Comparison of ENCODE assay signal across 17 mouse cellular contexts in genomic region chr12:16285061-16285460, GRCm38 (mm10).
"Had no signal": no experiment of that assay in that cellular context is flagged by ENCODE, and none has a peak within 500 bp of the region (broad histone marks: within the 10 kb centered on the region; RNA-seq: fewer than 3 reads in every experiment).

No protein-coding gene starts in this region.

- H3K4me3 ChIP-seq: lung, embryonic 15.5 days; megakaryocyte, embryonic 14.5 days; midbrain, embryonic 13.5 days; midbrain, embryonic 15.5 days; neural tube, embryonic 12.5 days; stomach, embryonic 15.5 days had no signal

- ATAC-seq: liver, postnatal 0 days; lung, postnatal 0 days; midbrain, embryonic 13.5 days; midbrain, embryonic 15.5 days had no signal

- H3K4me2 ChIP-seq: lung, embryonic 15.5 days; midbrain, embryonic 11.5 days; midbrain, embryonic 13.5 days; midbrain, embryonic 15.5 days; neural tube, embryonic 12.5 days; stomach, embryonic 15.5 days had no signal

- H3K9ac ChIP-seq: liver, postnatal 0 days; lung, embryonic 15.5 days; midbrain, embryonic 13.5 days; midbrain, embryonic 15.5 days; neural tube, embryonic 12.5 days; stomach, embryonic 15.5 days had no signal

- H3K27ac ChIP-seq: lung, embryonic 15.5 days; macrophage; midbrain, embryonic 13.5 days; midbrain, embryonic 15.5 days; neural tube, embryonic 12.5 days; stomach, embryonic 15.5 days; stomach, postnatal 0 days had no signal

- H3K27me3 ChIP-seq: lung, embryonic 15.5 days; midbrain, embryonic 13.5 days; midbrain, embryonic 15.5 days; neural tube, embryonic 12.5 days; stomach, embryonic 15.5 days had no signal

- H3K36me3 ChIP-seq: lung, embryonic 15.5 days; midbrain, embryonic 13.5 days; midbrain, embryonic 15.5 days; neural tube, embryonic 12.5 days; stomach, embryonic 15.5 days had no signal

- H3K4me1 ChIP-seq: lung, embryonic 15.5 days; megakaryocyte, embryonic 14.5 days; midbrain, embryonic 13.5 days; midbrain, embryonic 15.5 days; neural tube, embryonic 12.5 days; stomach, embryonic 15.5 days had no signal

- H3K9me3 ChIP-seq: lung, embryonic 15.5 days; megakaryocyte, embryonic 14.5 days; midbrain, embryonic 13.5 days; midbrain, embryonic 15.5 days; neural tube, embryonic 12.5 days; stomach, embryonic 15.5 days had no signal

- DNase-seq: liver, postnatal 0 days; lung, adult 2 months; lung, postnatal 14 days; lung, postnatal 36 days; right cerebral cortex, postnatal 14 days; thymus, adult 2 months; thymus, postnatal 25 days had no signal
